Mouse (Mus musculus) hindbrain, embryonic 16.5 days (tissue): ENCODE data around the gene Gm11037. TPM values are rescaled to one million over a fixed set of nuclear protein-coding genes. Genes with fewer than 3 reads are reported as not detected.

Source experiments
- ATAC-seq: fragments of 200-750 bp; cut with Nextera tagmentation; 2 replicates; pipeline ENCODE4 v1.8.0; 2017; ENCODE audit warnings: moderate TSS enrichment, moderate library complexity
- H3K27ac ChIP-seq: fragments of 300-500 bp; sonication (generic); 2 replicates; pipeline ENCODE4 v1.5.1; 2014; ENCODE audit warnings: low read depth, mild to moderate bottlenecking, control low read depth, low read length, moderate library complexity
- H3K27me3 ChIP-seq: fragments of 300-500 bp; sonication (generic); replicated peaks from 2 replicates; pipeline ENCODE4 v1.6.1; 2014; ENCODE audit warnings: low read length; ENCODE audit not compliant: control insufficient read depth, insufficient read depth
- H3K36me3 ChIP-seq: fragments of 300-500 bp; sonication (generic); 2 replicates; pipeline ENCODE4 v1.6.1; 2014; ENCODE audit warnings: mild to moderate bottlenecking, low read length, moderate library complexity, mixed read lengths; ENCODE audit not compliant: control insufficient read depth, insufficient read depth
- H3K4me1 ChIP-seq: fragments of 300-500 bp; sonication (generic); 2 replicates; pipeline ENCODE4 v1.6.1; 2014; ENCODE audit warnings: low read depth, low read length; ENCODE audit not compliant: control insufficient read depth, insufficient read depth
- H3K4me2 ChIP-seq: fragments of 300-500 bp; sonication (generic); 2 replicates; pipeline ENCODE4 v1.6.1; 2014; ENCODE audit warnings: mild to moderate bottlenecking, low read length, control low read depth, moderate library complexity
- H3K4me3 ChIP-seq: fragments of 300-500 bp; sonication (generic); 2 replicates; pipeline ENCODE4 v1.5.1; 2014; ENCODE audit warnings: mild to moderate bottlenecking, low read length, control low read depth, moderate library complexity
- H3K9ac ChIP-seq: fragments of 300-500 bp; sonication (generic); 2 replicates; pipeline ENCODE4 v1.6.1; 2014; ENCODE audit warnings: low read depth, mild to moderate bottlenecking, control low read depth, low read length, moderate library complexity
- H3K9me3 ChIP-seq: fragments of 300-500 bp; sonication (generic); 2 replicates; pipeline ENCODE4 v1.6.1; 2014; ENCODE audit warnings: mild to moderate bottlenecking, low read length, moderate library complexity; ENCODE audit not compliant: control insufficient read depth
- WGBS: fragments of 180-500 bp; shearing (Covaris S2); extraction: QIAGEN DNeasy Blood & Tissue Kit; methylation state at CpG from one replicate; pipeline ENCODE4 v1.1.7; 2014; 5-methylcytosine and 5-hydroxymethylcytosine counted together
- polyA plus RNA-seq: library from polyadenylated mRNA; unstranded; fragments of >200 nt; fragmentation: Nextera tagmentation; extraction: Ambion mirVana; gene quantifications from 2 replicates; pipeline ENCODE4 v1.2.1, GENCODE M21; 2015

The Gm11037 gene
- polyA plus RNA-seq: not detected in 2 replicates

GRCm38 (mm10) chr2:131132930-131133547 lies at the start of gene Gm11037:
Gene Gm11037, plus strand, starts transcription at chr2:131133497.
- no peak for ATAC-seq
- 82% methylated on average over 9 of the region's 9 CpGs for WGBS
- Histone ChIP-seq H3K9ac (no peak within 1 kb of the TSS), H3K27me3 (no peaks in the 10 kb centered on the region), H3K4me2 (no peak within 1 kb of the TSS), H3K9me3 (no peaks in the 10 kb centered on the region), H3K36me3 (no peaks in the 10 kb centered on the region), H3K4me1 (no peaks in the 10 kb centered on the region), H3K4me3 (no peak within 1 kb of the TSS), H3K27ac (no peak within 1 kb of the TSS)

- Histone ChIP-seq H3K4me2 (no peak overlapping the region), H3K36me3 (no peaks in the 10 kb centered on the region), H3K27me3 (no peaks in the 10 kb centered on the region), H3K4me3 (no peak overlapping the region), H3K9me3 (no peaks in the 10 kb centered on the region), H3K4me1 (no peaks in the 10 kb centered on the region), H3K9ac (no peak overlapping the region), H3K27ac (no peak overlapping the region)
- WGBS: 92% methylated on average over 4 of the region's 4 CpGs
- no peak for ATAC-seq
Measured at GRCm38 (mm10) chr2:131084206-131084605, 49.1 kb upstream of the Gm11037 start.

- Histone ChIP-seq H3K4me3 (no peak within 1 kb of the TSS), H3K36me3 (no peaks in the 10 kb centered on the region), H3K9me3 (no peaks in the 10 kb centered on the region), H3K27me3 (no peaks in the 10 kb centered on the region), H3K4me2 (no peak within 1 kb of the TSS), H3K9ac (no peak within 1 kb of the TSS), H3K27ac (no peak within 1 kb of the TSS), H3K4me1 (no peaks in the 10 kb centered on the region)
- 86% methylated on average over 11 of the region's 11 CpGs for WGBS
- no peak for ATAC-seq
Measured at GRCm38 (mm10) chr2:131086667-131087390, 46.5 kb upstream of the Gm11037 start, which contains the start of gene Siglec1. Gene Siglec1, minus strand, starts transcription at chr2:131086765.

- no peaks in the 10 kb centered on the region for H3K27me3 ChIP-seq
- H3K36me3 ChIP-seq: no peaks in the 10 kb centered on the region
- WGBS: 74% methylated on average over 4 of the region's 4 CpGs
- no peaks in the 10 kb centered on the region for H3K4me1 ChIP-seq
- no peaks in the 10 kb centered on the region for H3K9me3 ChIP-seq
- no peak overlapping the region for H3K4me2 ChIP-seq
- no peak for ATAC-seq
- H3K27ac ChIP-seq: no peak overlapping the region
- H3K4me3 ChIP-seq: no peak overlapping the region
- no peak overlapping the region for H3K9ac ChIP-seq
Measured at GRCm38 (mm10) chr2:131088581-131088980, 44.7 kb upstream of the Gm11037 start.

- 80% methylated on average over 1 of the region's 1 CpGs for WGBS
- no peak for ATAC-seq
- H3K9me3 ChIP-seq: no peaks in the 10 kb centered on the region
- no peaks in the 10 kb centered on the region for H3K36me3 ChIP-seq
- no peak overlapping the region for H3K4me2 ChIP-seq
- H3K27ac ChIP-seq: no peak overlapping the region
- H3K4me3 ChIP-seq: no peak overlapping the region
- H3K27me3 ChIP-seq: no peaks in the 10 kb centered on the region
- no peak overlapping the region for H3K9ac ChIP-seq
- H3K4me1 ChIP-seq: no peaks in the 10 kb centered on the region
Measured at GRCm38 (mm10) chr2:131089634-131090033, 43.7 kb upstream of the Gm11037 start.

GRCm38 (mm10) chr2:131090852-131091251 lies 42.4 kb upstream of the Gm11037 start:
- H3K27ac ChIP-seq: no peak overlapping the region
- no peaks in the 10 kb centered on the region for H3K27me3 ChIP-seq
- no peak overlapping the region for H3K4me3 ChIP-seq
- no peak for ATAC-seq
- no peaks in the 10 kb centered on the region for H3K9me3 ChIP-seq
- H3K36me3 ChIP-seq: no peaks in the 10 kb centered on the region
- no peaks in the 10 kb centered on the region for H3K4me1 ChIP-seq
- WGBS: 88% methylated on average over 3 of the region's 3 CpGs
- no peak overlapping the region for H3K4me2 ChIP-seq
- no peak overlapping the region for H3K9ac ChIP-seq

GRCm38 (mm10) chr2:131093577-131093976 lies 39.7 kb upstream of the Gm11037 start:
- ATAC-seq: no peak
- no peak overlapping the region for H3K4me2 ChIP-seq
- WGBS: 89% methylated on average over 5 of the region's 5 CpGs
- H3K4me1 ChIP-seq: no peaks in the 10 kb centered on the region
- no peaks in the 10 kb centered on the region for H3K27me3 ChIP-seq
- H3K9ac ChIP-seq: no peak overlapping the region
- no peaks in the 10 kb centered on the region for H3K9me3 ChIP-seq
- no peak overlapping the region for H3K4me3 ChIP-seq
- H3K36me3 ChIP-seq: no peaks in the 10 kb centered on the region
- H3K27ac ChIP-seq: no peak overlapping the region

GRCm38 (mm10) chr2:131094823-131095222 lies 38.5 kb upstream of the Gm11037 start:
- Histone ChIP-seq H3K4me2 (no peak overlapping the region), H3K27me3 (no peaks in the 10 kb centered on the region), H3K4me3 (no peak overlapping the region), H3K27ac (no peak overlapping the region), H3K9me3 (no peaks in the 10 kb centered on the region), H3K4me1 (no peaks in the 10 kb centered on the region), H3K9ac (no peak overlapping the region), H3K36me3 (no peaks in the 10 kb centered on the region)
- 0% methylated on average over 1 of the region's 1 CpGs for WGBS
- peak; percentile 73 for ATAC-seq

- Histone ChIP-seq H3K9ac (no peak overlapping the region), H3K27me3 (no peaks in the 10 kb centered on the region), H3K4me2 (no peak overlapping the region), H3K4me3 (no peak overlapping the region), H3K36me3 (no peaks in the 10 kb centered on the region), H3K9me3 (no peaks in the 10 kb centered on the region), H3K4me1 (no peaks in the 10 kb centered on the region), H3K27ac (no peak overlapping the region)
- WGBS: 15% methylated on average over 9 of the region's 9 CpGs
- peak; percentile 42 for ATAC-seq
Measured at GRCm38 (mm10) chr2:131096101-131096795, 37.0 kb upstream of the Gm11037 start.
